Mouse (Mus musculus): ENCODE measurements around the gene Fgfr4. TPM values are rescaled to one million over a fixed set of nuclear protein-coding genes. Genes with fewer than 3 reads are reported as not detected.

Gene Fgfr4
- total and polyA plus RNA-seq, 3 experiments = 0.07 to 0.21 (median 0.21) TPM

- TF ChIP-seq EP300 (IDR thresholded peaks at IDR 0.05; ENCODE audit: insufficient read depth, low read depth, low read length) = peak; percentile 95; the same call in 1 of the 2 replicates
- no peak for TF ChIP-seq CTCF (IDR thresholded peaks at IDR 0.05)
- TF ChIP-seq POLR2A (IDR thresholded peaks at IDR 0.05; ENCODE audit: insufficient read depth, low read depth, low read length) = 0 out of 2 replicates have a peak, but pooled peaks have one; percentile 22
- Histone ChIP-seq H3K4me1 (ENCODE audit: control insufficient read depth, insufficient read depth, low read length) (peaks cover 12% of the 10 kb centered on the region), H3K9ac (ENCODE audit: low read depth, low read length) (no peak overlapping the region), H3K4me3 (no peak overlapping the region), H3K27ac (peak overlapping the region; percentile 68), H3K27me3 (ENCODE audit: control insufficient read depth, insufficient read depth, low read length) (no peaks in the 10 kb centered on the region), H3K79me2 (replicated peaks; ENCODE audit: control insufficient read depth, insufficient read depth, low read length) (peaks cover 7% of the 10 kb centered on the region; the same call in 1 of the 2 replicates), H3K36me3 (ENCODE audit: control insufficient read depth, insufficient read depth, low read length) (peaks cover 13% of the 10 kb centered on the region)
- 40% methylated on average over 8 of the region's 8 CpGs for WGBS
- intact Hi-C loops (cut with DNase I) = loop anchor here (10.0 kb wide), 1 partner anchor 217 kb away; the partner anchor contains the start of genes Mxd3, Prelid1 and Rab24
- DNase-seq = peak; percentile 69 to 80
Observed at GRCm38 (mm10) chr13:55107694-55108093, 44.7 kb upstream of the Fgfr4 start.

GRCm38 (mm10) chr13:55114375-55114774, 38.1 kb upstream of the Fgfr4 start:
- Histone ChIP-seq H3K4me3 (no peak overlapping the region), H3K79me2 (replicated peaks; ENCODE audit: control insufficient read depth, insufficient read depth, low read length) (0 out of 2 replicates have a peak, but pooled peaks cover 2% of the 10 kb centered on the region), H3K27me3 (ENCODE audit: control insufficient read depth, insufficient read depth, low read length) (no peaks in the 10 kb centered on the region), H3K27ac (no peak overlapping the region), H3K9ac (ENCODE audit: low read depth, low read length) (no peak overlapping the region), H3K4me1 (ENCODE audit: control insufficient read depth, insufficient read depth, low read length) (no peaks in the 10 kb centered on the region), H3K36me3 (ENCODE audit: control insufficient read depth, insufficient read depth, low read length) (no peaks in the 10 kb centered on the region)
- intact Hi-C loops (cut with DNase I) = no loop called here
- 59% methylated on average over 6 of the region's 6 CpGs for WGBS
- TF ChIP-seq EP300 (IDR thresholded peaks at IDR 0.05; ENCODE audit: insufficient read depth, low read depth, low read length) (no peak), POLR2A (IDR thresholded peaks at IDR 0.05; ENCODE audit: insufficient read depth, low read depth, low read length) (no peak), CTCF (IDR thresholded peaks at IDR 0.05) (no peak)
- DNase-seq = no peak

- intact Hi-C loops (cut with DNase I) = no loop called here
- Histone ChIP-seq H3K36me3 (ENCODE audit: control insufficient read depth, insufficient read depth, low read length) (no peaks in the 10 kb centered on the region), H3K79me2 (replicated peaks; ENCODE audit: control insufficient read depth, insufficient read depth, low read length) (no peaks in the 10 kb centered on the region), H3K9ac (ENCODE audit: low read depth, low read length) (no peak overlapping the region), H3K27me3 (ENCODE audit: control insufficient read depth, insufficient read depth, low read length) (no peaks in the 10 kb centered on the region), H3K27ac (no peak overlapping the region), H3K4me3 (no peak overlapping the region), H3K4me1 (ENCODE audit: control insufficient read depth, insufficient read depth, low read length) (no peaks in the 10 kb centered on the region)
- DNase-seq = no peak
- 66% methylated on average over 6 of the region's 6 CpGs for WGBS
- TF ChIP-seq POLR2A (IDR thresholded peaks at IDR 0.05; ENCODE audit: insufficient read depth, low read depth, low read length) (no peak), EP300 (IDR thresholded peaks at IDR 0.05; ENCODE audit: insufficient read depth, low read depth, low read length) (no peak), CTCF (IDR thresholded peaks at IDR 0.05) (no peak)
Observed at GRCm38 (mm10) chr13:55124903-55125302, 27.5 kb upstream of the Fgfr4 start.

- Histone ChIP-seq H3K4me3 (no peak within 1 kb of the TSS), H3K27me3 (ENCODE audit: control insufficient read depth, insufficient read depth, low read length) (no peaks in the 10 kb centered on the region), H3K27ac (no peak within 1 kb of the TSS), H3K36me3 (ENCODE audit: control insufficient read depth, insufficient read depth, low read length) (no peaks in the 10 kb centered on the region), H3K9ac (ENCODE audit: low read depth, low read length) (no peak within 1 kb of the TSS), H3K79me2 (replicated peaks; ENCODE audit: control insufficient read depth, insufficient read depth, low read length) (no peaks in the 10 kb centered on the region), H3K4me1 (ENCODE audit: control insufficient read depth, insufficient read depth, low read length) (no peaks in the 10 kb centered on the region)
- no peak for TF ChIP-seq POLR2A (IDR thresholded peaks at IDR 0.05; ENCODE audit: insufficient read depth, low read depth, low read length)
- no peak for TF ChIP-seq CTCF (IDR thresholded peaks at IDR 0.05)
- TF ChIP-seq EP300 (IDR thresholded peaks at IDR 0.05; ENCODE audit: insufficient read depth, low read depth, low read length) = no peak
- 93% methylated on average over 2 of the region's 2 CpGs for WGBS
- no peak for DNase-seq
- intact Hi-C loops (cut with DNase I) = no loop called here
Observed at GRCm38 (mm10) chr13:55133448-55133847, 19.0 kb upstream of the Fgfr4 start, which contains the start of gene Gm17617. TSS of gene Gm17617 (minus strand) at chr13:55133548.

GRCm38 (mm10) chr13:55135382-55135781, 17.1 kb upstream of the Fgfr4 start:
- Histone ChIP-seq H3K9ac (ENCODE audit: low read depth, low read length) (no peak overlapping the region), H3K27me3 (ENCODE audit: control insufficient read depth, insufficient read depth, low read length) (no peaks in the 10 kb centered on the region), H3K4me1 (ENCODE audit: control insufficient read depth, insufficient read depth, low read length) (no peaks in the 10 kb centered on the region), H3K79me2 (replicated peaks; ENCODE audit: control insufficient read depth, insufficient read depth, low read length) (no peaks in the 10 kb centered on the region), H3K36me3 (ENCODE audit: control insufficient read depth, insufficient read depth, low read length) (no peaks in the 10 kb centered on the region), H3K4me3 (no peak overlapping the region), H3K27ac (no peak overlapping the region)
- WGBS = 15% methylated on average over 5 of the region's 5 CpGs
- peak; percentile 85 for TF ChIP-seq CTCF (IDR thresholded peaks at IDR 0.05)
- no peak for TF ChIP-seq POLR2A (IDR thresholded peaks at IDR 0.05; ENCODE audit: insufficient read depth, low read depth, low read length)
- no peak for TF ChIP-seq EP300 (IDR thresholded peaks at IDR 0.05; ENCODE audit: insufficient read depth, low read depth, low read length)
- DNase-seq = peak in 1 of 2 experiments; percentile 10
- intact Hi-C loops (cut with DNase I) = no loop called here

GRCm38 (mm10) chr13:55140271-55140670, 12.2 kb upstream of the Fgfr4 start:
- intact Hi-C loops (cut with DNase I) = no loop called here
- 83% methylated on average over 2 of the region's 2 CpGs for WGBS

More at GRCm38 (mm10) chr13:55140271-55140670, 12.2 kb upstream of the Fgfr4 start:
- H3K4me3 ChIP-seq = no peak overlapping the region
- H3K36me3 ChIP-seq (ENCODE audit: control insufficient read depth, insufficient read depth, low read length) = no peaks in the 10 kb centered on the region
- no peaks in the 10 kb centered on the region for H3K79me2 ChIP-seq (replicated peaks; ENCODE audit: control insufficient read depth, insufficient read depth, low read length)
- no peak for DNase-seq
- H3K27me3 ChIP-seq (ENCODE audit: control insufficient read depth, insufficient read depth, low read length) = no peaks in the 10 kb centered on the region; the same call in 1 of the 2 replicates
- H3K4me1 ChIP-seq (ENCODE audit: control insufficient read depth, insufficient read depth, low read length) = no peaks in the 10 kb centered on the region
- H3K9ac ChIP-seq (ENCODE audit: low read depth, low read length) = no peak overlapping the region
- no peak overlapping the region for H3K27ac ChIP-seq
- no peak for TF ChIP-seq EP300 (IDR thresholded peaks at IDR 0.05; ENCODE audit: insufficient read depth, low read depth, low read length)
- no peak for TF ChIP-seq CTCF (IDR thresholded peaks at IDR 0.05)
- TF ChIP-seq POLR2A (IDR thresholded peaks at IDR 0.05; ENCODE audit: insufficient read depth, low read depth, low read length) = no peak
